Mouse (Mus musculus): ENCODE data around the gene Adamts17.
A peak's percentile ranks its signal among the peaks of the same experiment; 100 is the strongest.

The Adamts17 gene

DNA sequence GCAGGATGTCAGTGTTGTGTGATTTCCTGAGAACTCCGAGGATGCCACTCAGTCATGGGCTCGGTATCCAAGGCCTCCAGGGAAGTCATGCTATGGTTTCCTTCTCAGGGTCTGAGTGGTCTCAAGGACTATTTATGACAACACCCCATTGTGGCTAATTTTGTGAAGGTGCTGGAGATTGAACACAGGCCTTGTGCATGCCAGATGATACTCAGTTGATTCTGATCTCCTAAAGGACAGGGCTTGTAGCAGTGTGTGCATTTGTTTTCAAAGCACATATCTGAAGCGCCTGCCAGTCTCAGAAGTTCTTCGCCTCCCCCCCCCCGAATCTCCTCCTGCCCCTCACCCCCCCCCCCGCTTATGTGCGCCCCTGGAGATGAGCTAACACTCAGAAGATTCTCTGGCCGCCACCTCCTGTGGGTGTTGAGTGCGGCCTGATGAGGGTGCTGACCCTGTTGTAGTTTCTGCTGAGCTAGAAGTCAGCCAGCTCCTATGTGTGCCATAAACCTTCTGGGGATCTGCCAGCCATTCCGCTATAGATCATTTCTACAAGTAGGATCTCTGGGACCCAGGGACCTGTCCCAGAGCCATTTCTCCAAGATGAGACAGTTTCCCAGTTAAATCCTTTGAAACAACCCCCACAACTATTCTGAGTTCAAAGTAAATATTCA is 232.6 kb downstream of the Adamts17 start:
- no peak for DNase-seq (ENCODE audit: low spot score in 2 of 2)

GRCm38 (mm10) chr7:67082751-67083150 is 243.2 kb downstream of the Adamts17 start:
- no peak for DNase-seq (ENCODE audit: low spot score in 2 of 2)

- DNase-seq (ENCODE audit: low spot score in 2 of 2), result no peak
Observed at GRCm38 (mm10) chr7:67087759-67088158, 248.2 kb downstream of the Adamts17 start.

- DNase-seq (ENCODE audit: low spot score in 2 of 2), result no peak
Observed at GRCm38 (mm10) chr7:67097096-67097495, 257.6 kb downstream of the Adamts17 start.

GRCm38 (mm10) chr7:67101418-67101973 is 262.0 kb downstream of the Adamts17 start:
- no peak for DNase-seq (ENCODE audit: low spot score in 2 of 2)

GRCm38 (mm10) chr7:67110551-67111159 is 271.1 kb downstream of the Adamts17 start:
- no peak for DNase-seq (ENCODE audit: low spot score in 2 of 2)

GRCm38 (mm10) chr7:67112495-67113216 is 273.1 kb downstream of the Adamts17 start:
- no peak for DNase-seq (ENCODE audit: low spot score in 2 of 2)

DNA sequence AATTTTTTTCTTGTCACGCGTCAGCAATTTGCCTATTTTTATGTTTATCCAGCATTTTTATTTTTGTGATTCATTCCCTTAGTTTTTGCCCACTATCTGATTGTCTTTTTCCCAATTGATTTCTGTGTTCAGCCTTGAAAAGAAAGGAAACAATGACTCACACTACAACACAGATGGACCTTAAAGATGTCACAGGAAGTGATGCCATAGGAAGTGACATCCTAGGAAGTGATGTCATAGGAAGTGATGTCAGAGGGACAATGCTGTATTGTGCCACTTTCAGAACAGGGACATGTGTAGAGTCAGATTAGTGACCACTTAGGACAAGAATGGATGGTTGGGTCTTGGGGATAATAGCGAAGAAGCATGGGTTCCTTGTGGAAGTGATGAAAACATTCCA is 274.5 kb downstream of the Adamts17 start:
- DNase-seq (ENCODE audit: low spot score in 2 of 2), result no peak

DNA sequence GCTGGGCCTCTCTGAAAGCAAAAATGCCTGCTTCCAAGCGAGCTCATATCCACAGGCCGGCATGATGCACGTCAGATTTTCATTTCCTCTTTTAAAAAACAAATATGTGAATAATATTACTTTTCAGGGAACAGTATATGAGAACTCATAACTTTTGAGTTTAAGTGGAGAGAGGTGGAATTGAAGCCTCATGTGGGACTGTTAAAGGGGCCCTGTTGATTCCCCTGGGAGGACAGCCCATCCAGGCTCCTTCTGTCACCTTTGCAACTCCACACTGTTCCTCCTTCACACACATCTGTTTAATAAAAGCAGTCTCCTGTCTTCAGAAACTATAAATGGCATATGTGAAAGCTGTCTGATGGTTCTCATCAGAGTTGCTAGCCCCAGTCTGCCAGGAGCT is 275.5 kb downstream of the Adamts17 start:
- DNase-seq (ENCODE audit: low spot score in 2 of 2), result no peak

DNA sequence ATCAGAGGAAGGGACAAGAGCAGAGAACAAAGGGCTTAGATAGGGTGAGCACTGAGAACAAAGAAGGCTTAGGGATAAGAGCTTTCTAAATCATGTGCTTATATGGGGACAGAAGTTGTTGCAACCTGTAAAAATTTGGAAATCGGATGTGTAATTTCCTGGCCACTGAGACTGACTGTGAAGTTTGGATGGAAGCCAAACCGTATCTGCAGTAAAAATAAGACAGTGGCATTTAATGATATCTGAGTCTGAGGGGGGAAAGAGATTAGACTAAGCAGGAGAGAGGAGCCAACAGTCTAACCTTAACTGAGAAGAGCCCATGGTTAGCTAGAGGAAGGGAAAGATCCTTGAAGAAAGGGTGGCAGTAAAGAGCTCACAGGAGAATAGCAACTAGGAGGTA is 295.6 kb downstream of the Adamts17 start:
- no peak for DNase-seq (ENCODE audit: low spot score in 2 of 2)

GRCm38 (mm10) chr7:67142347-67143015 is 302.9 kb downstream of the Adamts17 start:
- DNase-seq (ENCODE audit: low spot score in 2 of 2), result no peak

- no peak for DNase-seq (ENCODE audit: low spot score in 2 of 2)
Observed at GRCm38 (mm10) chr7:67145748-67146147, 306.2 kb downstream of the Adamts17 start.

DNA sequence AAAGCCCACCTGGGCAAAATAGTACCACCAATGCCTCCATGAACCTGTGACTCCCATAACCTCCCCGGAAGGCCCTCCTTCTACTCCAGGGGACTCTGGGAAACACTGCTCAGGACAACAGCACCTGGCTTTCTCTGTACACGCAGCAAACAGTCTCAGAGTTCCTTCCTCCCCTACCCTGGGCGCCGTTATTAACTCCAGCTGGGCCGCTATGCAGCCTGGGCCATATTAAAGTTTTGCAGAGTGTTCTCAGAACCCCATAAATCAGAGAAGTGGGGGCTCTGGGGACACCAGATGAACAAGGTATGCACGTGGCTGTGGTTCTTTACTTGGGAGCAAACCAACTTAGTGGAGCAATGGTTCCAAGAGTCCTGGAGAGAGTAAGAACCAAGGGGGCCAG is 306.6 kb downstream of the Adamts17 start:
- no peak for DNase-seq (ENCODE audit: low spot score in 2 of 2)

DNA sequence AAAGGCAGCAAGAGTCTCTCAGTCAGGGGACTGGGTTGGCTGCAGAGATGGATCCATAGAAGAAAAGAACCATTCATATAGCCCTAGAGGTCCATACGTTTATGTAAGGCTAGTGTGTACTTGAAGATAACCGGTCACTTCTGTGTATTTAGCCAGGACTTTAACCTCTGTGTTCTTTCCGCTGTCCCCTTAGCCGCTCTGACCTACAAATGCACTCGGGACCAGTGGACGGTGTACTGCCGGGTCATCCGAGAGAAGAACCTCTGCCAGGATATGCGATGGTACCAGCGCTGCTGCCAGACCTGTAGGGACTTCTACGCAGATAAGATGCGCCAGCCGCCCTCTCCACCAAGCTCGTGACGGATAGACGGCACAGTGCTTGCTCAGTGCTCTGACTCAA is 310.2 kb downstream of the Adamts17 start:
- DNase-seq (ENCODE audit: low spot score in 2 of 2), result no peak

GRCm38 (mm10) chr7:67152626-67153025 is 313.1 kb downstream of the Adamts17 start:
- no peak for DNase-seq (ENCODE audit: low spot score in 2 of 2)

DNA sequence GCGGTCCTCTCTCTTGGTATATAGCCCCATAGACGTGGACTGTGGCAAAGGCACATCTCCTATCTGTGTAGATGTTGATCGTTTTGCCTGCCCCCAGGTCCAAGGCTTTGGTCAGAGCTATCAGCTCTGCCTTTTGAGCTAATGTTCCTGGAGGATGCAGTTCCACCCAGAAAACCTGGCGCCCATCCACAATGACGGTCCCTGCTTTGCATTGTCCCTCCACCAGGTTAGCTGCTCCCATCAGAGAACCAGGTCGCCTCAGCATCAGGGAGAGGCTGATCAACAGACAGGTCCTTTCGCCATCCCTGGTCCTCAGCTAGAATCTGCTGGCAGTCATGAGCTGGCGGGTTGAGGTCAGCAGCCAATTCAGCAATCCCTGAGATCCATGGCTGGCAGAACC is 322.6 kb downstream of the Adamts17 start:
- no peak for DNase-seq (ENCODE audit: low spot score in 2 of 2)

GRCm38 (mm10) chr7:67168288-67168687 is 328.8 kb downstream of the Adamts17 start:
- no peak for DNase-seq (ENCODE audit: low spot score in 2 of 2)

DNA sequence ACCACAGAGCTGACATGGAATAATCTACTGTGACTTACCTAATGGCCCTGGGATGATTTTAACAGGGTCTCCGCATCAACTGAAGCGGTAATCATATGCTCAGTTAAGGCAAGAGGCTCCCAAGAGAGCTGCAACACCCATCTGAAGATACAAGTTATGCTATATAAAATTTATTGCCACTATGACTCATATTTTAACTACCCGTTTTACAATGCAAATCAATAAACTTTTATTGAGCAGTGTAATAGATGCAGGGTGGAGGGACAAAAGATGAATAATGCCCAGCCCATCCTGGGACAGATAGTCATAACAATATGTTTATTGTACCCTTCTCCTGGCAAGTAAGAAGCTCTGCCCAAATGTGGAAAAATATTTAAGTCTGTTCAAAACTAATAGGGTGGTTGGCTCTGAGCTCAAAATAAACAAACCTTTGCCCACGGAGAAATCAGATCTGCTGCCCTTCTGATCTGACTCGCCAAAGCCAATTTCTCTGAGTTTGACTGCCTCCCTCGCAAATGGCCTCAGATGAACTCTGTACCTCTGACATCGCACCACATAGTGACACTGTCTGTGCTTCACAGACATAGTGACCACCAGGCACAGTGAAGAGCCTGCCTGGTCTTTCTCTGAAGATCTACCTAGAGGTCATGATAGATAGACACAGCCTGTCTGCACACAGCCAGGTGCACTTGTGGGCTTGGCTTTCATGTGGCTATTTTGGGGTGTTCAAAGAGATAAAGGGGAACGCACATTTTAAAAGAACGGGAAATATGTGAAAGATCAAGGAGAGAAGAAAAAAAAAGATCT is 329.4 kb downstream of the Adamts17 start:
- no peak for DNase-seq (ENCODE audit: low spot score in 2 of 2)

DNA sequence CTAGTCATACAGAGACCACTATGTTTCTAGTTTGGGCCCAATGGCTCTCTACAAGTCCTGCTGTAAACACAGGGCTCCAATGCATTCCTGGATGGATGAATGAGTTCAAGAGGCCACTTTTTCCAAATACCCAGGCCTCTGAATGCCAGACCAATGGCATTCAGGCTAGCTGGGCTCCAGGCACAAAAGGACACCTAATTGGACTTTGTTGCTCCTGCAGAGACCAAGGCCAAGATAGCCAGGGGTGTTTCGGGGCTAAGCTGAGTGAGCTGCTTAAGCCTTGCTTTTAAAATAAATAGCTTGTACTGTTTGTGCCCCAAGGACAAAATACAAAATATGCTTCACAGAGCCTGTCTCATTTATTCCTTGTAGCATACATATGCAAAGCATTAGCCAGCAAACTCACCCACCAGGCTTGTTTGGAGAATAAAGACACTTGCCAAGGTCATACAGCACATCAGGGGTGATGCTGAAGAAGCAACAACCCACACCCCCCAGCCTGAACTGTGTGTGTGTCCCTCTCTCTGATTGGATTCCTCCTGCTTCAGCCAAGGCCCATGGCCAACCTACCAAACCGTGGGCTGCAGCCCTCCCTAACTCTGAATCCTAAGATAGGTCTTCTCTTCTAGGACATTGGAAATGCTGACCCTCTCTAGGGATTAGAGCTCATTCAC is 334.1 kb downstream of the Adamts17 start:
- no peak for DNase-seq (ENCODE audit: low spot score in 2 of 2)

DNA sequence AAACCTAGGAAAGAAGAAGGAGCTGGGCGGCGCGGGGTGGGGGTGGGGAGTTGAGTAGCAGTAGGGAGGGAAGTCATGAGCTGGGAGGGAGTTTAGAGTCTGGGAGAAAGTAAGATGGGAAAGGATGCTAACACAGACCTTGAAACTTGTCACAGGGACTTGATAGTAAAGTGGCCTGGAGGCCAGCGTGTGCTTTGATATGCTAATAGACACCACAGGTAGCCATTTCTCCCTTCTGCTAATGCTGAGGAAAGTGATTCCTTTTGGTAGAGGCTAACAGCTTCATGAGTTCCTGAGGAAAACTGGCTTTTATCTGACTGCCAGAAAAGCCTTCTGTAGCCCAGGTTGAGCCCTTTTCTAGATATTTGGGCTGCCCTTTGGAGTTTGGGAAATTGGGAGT is 344.3 kb downstream of the Adamts17 start:
- no peak for DNase-seq (ENCODE audit: low spot score in 2 of 2)

GRCm38 (mm10) chr7:67199412-67199811 is 359.9 kb downstream of the Adamts17 start:
- DNase-seq (ENCODE audit: low spot score in 2 of 2), result peak; percentile 55 to 59

Data from frontal cortex, postnatal 25 days (tissue).